Mouse (Mus musculus) E14TG2a.4 (cell line): ENCODE data around the gene Tnrc6b.
"Not testable (repeated sequence)": the region's sequence is repeated elsewhere in the genome, so short reads cannot be mapped to it uniquely, and the experiment has no call there.

ENCODE experiments used
- CTCF ChIP-seq: conservative IDR thresholded peaks from 2 replicates; pipeline ENCODE4 v1.5.1; 2014; ENCODE audit warnings: low read length
- POU5F1 ChIP-seq: IDR thresholded peaks from 2 replicates; pipeline ENCODE4 v1.6.1; 2014; ENCODE audit warnings: low read length, borderline replicate concordance

- not testable (repeated sequence) for TF ChIP-seq CTCF, POU5F1
Measured at GRCm38 (mm10) chr15:80852527-80852926, 141.4 kb downstream of the Tnrc6b start.
